Mouse (Mus musculus) forebrain, embryonic 11.5 days (tissue): Measurements from ENCODE around the gene Olfr545. TPM values are rescaled to one million over a fixed set of nuclear protein-coding genes. Genes with fewer than 3 reads are reported as not detected.

ENCODE experiments used
- polyA plus RNA-seq: library from polyadenylated mRNA; unstranded; fragments of >200 nt; fragmentation: Nextera tagmentation; extraction: Ambion mirVana; gene quantifications from 2 replicates; pipeline ENCODE4 v1.2.1, GENCODE M21; 2014

Olfr545 gene
- polyA plus RNA-seq, 1 experiment from 2014 or later = 0.09 TPM

Other genes starting within 250 kb of the Olfr545 start
- 32.2 and 37.2 TPM in 2 replicates for gene Rhog, start 243.5 kb downstream of the Olfr545 start, polyA plus RNA-seq
- 12.3 and 14.3 TPM in 2 replicates for gene Stim1, start 231.8 kb downstream of the Olfr545 start, polyA plus RNA-seq
- gene Rrm1, start 57.9 kb downstream of the Olfr545 start, polyA plus RNA-seq = 274 and 290 TPM in 2 replicates
- 1.0 and 1.5 TPM in 2 replicates for gene Olfr543, start 17.9 kb downstream of the Olfr545 start, polyA plus RNA-seq
- 0.11 and 0.40 TPM in 2 replicates for gene Olfr544, start 11.3 kb downstream of the Olfr545 start, polyA plus RNA-seq
- not detected in 2 replicates for gene Olfr547, start 35.2 kb upstream of the Olfr545 start, polyA plus RNA-seq
- not detected in 2 replicates for gene Olfr548-ps1, start 41.3 kb upstream of the Olfr545 start, polyA plus RNA-seq
- gene Olfr549, start 50.3 kb upstream of the Olfr545 start, polyA plus RNA-seq = not detected in 2 replicates
- 0.16 and 0.25 TPM in 2 replicates for gene Trim21, start 65.9 kb upstream of the Olfr545 start, polyA plus RNA-seq
- not detected in 2 replicates for gene Olfr550, start 71.9 kb upstream of the Olfr545 start, polyA plus RNA-seq
- not detected in 2 replicates for gene Olfr551, start 92.3 kb upstream of the Olfr545 start, polyA plus RNA-seq
- gene Olfr552, start 98.2 kb upstream of the Olfr545 start, polyA plus RNA-seq = not detected in 2 replicates
- not detected in 2 replicates for gene Olfr553, start 118.6 kb upstream of the Olfr545 start, polyA plus RNA-seq
- gene Olfr554, start 138.9 kb upstream of the Olfr545 start, polyA plus RNA-seq = not detected in 2 replicates
- not detected in 2 replicates for gene Olfr555, start 159.2 kb upstream of the Olfr545 start, polyA plus RNA-seq
- not detected in 2 replicates for gene Olfr556, start 165.3 kb upstream of the Olfr545 start, polyA plus RNA-seq
- 11.0 and 12.0 TPM in 2 replicates for gene Trim68, start 187.8 kb upstream of the Olfr545 start, polyA plus RNA-seq
- not detected in 2 replicates for gene Olfr557, start 196.3 kb upstream of the Olfr545 start, polyA plus RNA-seq
- not detected in 2 replicates for gene Olfr558, start 202.6 kb upstream of the Olfr545 start, polyA plus RNA-seq
- gene Olfr33, start 219.5 kb upstream of the Olfr545 start, polyA plus RNA-seq = not detected in 2 replicates
- gene Olfr559, start 227.9 kb upstream of the Olfr545 start, polyA plus RNA-seq = not detected in 2 replicates